Mouse (Mus musculus) lung, embryonic 14.5 days (tissue): ENCODE measurements at regions not wholly inside any gene's neighbourhood (a gene's known extent, or its start where the extent isn't known, plus 50 kb on each side); places are given as distances from the start of the nearest gene placed in this dataset.

ENCODE experiments used
- ATAC-seq: fragments of 200-750 bp; cut with Nextera tagmentation; 2 replicates; pipeline ENCODE4 v1.8.0; 2017; ENCODE audit warnings: mild to moderate bottlenecking, moderate TSS enrichment, moderate library complexity; ENCODE audit not compliant: insufficient read depth
- DNase-seq: peaks from one replicate; pipeline ENCODE4 v3.0.0-alpha.2; 2015
- H3K27ac ChIP-seq: fragments of 300-500 bp; sonication (generic); 2 replicates; pipeline ENCODE4 v1.5.1; 2014; ENCODE audit warnings: low read depth, mild to moderate bottlenecking, moderate library complexity
- H3K27me3 ChIP-seq: fragments of 300-500 bp; sonication (generic); 2 replicates; pipeline ENCODE4 v1.6.1; 2014; ENCODE audit warnings: low read length, control low read depth; ENCODE audit not compliant: insufficient read depth
- H3K36me3 ChIP-seq: fragments of 300-500 bp; sonication (generic); 2 replicates; pipeline ENCODE4 v1.6.1; 2014; ENCODE audit warnings: control low read depth; ENCODE audit not compliant: insufficient read depth
- H3K4me1 ChIP-seq: fragments of 300-500 bp; sonication (generic); 2 replicates; pipeline ENCODE4 v1.6.1; 2014; ENCODE audit warnings: antibody characterized with exemption, control low read depth; ENCODE audit not compliant: insufficient read depth
- H3K4me2 ChIP-seq: fragments of 300-500 bp; sonication (generic); 2 replicates; pipeline ENCODE4 v1.6.1; 2014; ENCODE audit warnings: mild to moderate bottlenecking
- H3K4me3 ChIP-seq: fragments of 300-500 bp; sonication (generic); 2 replicates; pipeline ENCODE4 v1.5.1; 2014; ENCODE audit warnings: low read depth, low read length
- H3K9ac ChIP-seq: fragments of 300-500 bp; sonication (generic); 2 replicates; pipeline ENCODE4 v1.6.1; 2014
- H3K9me3 ChIP-seq: fragments of 300-500 bp; sonication (generic); 2 replicates; pipeline ENCODE4 v1.6.1; 2016; ENCODE audit warnings: low read depth, low read length, control low read depth
- CTCF ChIP-seq: IDR thresholded peaks from 2 replicates; pipeline ENCODE4 v1.5.1; 2016; ENCODE audit warnings: antibody characterized with exemption, low read depth
- WGBS: fragments of 180-500 bp; shearing (Covaris S2); extraction: QIAGEN DNeasy Blood & Tissue Kit; methylation state at CpG from one replicate; pipeline ENCODE4 v1.1.7; 2014; 5-methylcytosine and 5-hydroxymethylcytosine counted together

DNA sequence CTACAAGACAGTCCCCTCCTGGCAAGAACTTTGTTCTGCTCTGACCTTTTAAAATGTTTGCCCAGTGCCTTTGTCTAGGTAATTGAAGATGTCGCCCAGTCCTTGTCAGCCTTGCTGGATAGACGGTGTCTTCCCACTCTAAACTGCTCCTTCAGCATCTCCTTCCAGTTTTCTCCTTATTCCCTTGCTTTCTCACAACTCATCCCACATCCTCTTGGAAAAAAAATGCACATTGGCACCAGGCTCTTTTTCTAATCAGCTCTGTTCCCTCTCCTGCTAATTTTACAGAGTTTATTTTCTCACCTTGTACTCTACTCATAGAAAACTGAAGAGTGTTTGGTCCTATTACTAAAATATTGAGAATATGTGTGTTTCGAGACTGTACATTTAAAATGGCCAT, 466.3 kb downstream of the Lmo4 start:
- DNase-seq (no peak), ATAC-seq (no peak)
- no peak for TF ChIP-seq CTCF

DNA sequence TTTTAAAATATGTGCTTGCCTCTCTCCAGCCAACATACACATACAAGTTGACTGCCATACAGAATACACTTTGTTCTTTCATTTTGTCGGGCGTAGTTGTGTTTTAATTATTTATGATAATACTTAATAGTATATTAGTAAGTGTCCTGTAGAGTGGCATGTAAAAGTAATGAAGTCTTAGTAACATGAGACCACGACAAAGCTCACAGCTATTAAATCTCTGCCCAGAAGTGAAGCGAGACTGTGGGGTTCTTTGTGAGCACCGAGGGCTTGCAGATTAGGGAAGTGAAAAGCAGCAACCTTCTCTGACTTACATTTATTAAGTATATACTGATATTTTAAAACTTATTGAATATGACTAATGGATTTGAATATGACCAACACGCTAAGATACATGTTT, 467.2 kb downstream of the Lmo4 start:
- no peaks in the 10 kb centered on the region for H3K27me3 ChIP-seq
- H3K4me1 ChIP-seq, result no peaks in the 10 kb centered on the region
- no peak overlapping the region for H3K27ac ChIP-seq
- no peak for DNase-seq
- no peak overlapping the region for H3K9ac ChIP-seq
- H3K9me3 ChIP-seq, result no peaks in the 10 kb centered on the region
- H3K4me3 ChIP-seq, result no peak overlapping the region
- no peaks in the 10 kb centered on the region for H3K36me3 ChIP-seq
- no peak for TF ChIP-seq CTCF
- no peak overlapping the region for H3K4me2 ChIP-seq
- no peak for ATAC-seq
- WGBS, result 51% methylated on average over 6 of the region's 6 CpGs

More for the DNA sequence above, 466.3 kb downstream of the Lmo4 start:
- Histone ChIP-seq H3K27ac (no peak overlapping the region), H3K9ac (no peak overlapping the region), H3K27me3 (no peaks in the 10 kb centered on the region), H3K4me3 (no peak overlapping the region), H3K4me2 (no peak overlapping the region), H3K4me1 (no peaks in the 10 kb centered on the region), H3K36me3 (no peaks in the 10 kb centered on the region), H3K9me3 (no peaks in the 10 kb centered on the region)
- WGBS, result 67% methylated on average over 3 of the region's 3 CpGs

DNA sequence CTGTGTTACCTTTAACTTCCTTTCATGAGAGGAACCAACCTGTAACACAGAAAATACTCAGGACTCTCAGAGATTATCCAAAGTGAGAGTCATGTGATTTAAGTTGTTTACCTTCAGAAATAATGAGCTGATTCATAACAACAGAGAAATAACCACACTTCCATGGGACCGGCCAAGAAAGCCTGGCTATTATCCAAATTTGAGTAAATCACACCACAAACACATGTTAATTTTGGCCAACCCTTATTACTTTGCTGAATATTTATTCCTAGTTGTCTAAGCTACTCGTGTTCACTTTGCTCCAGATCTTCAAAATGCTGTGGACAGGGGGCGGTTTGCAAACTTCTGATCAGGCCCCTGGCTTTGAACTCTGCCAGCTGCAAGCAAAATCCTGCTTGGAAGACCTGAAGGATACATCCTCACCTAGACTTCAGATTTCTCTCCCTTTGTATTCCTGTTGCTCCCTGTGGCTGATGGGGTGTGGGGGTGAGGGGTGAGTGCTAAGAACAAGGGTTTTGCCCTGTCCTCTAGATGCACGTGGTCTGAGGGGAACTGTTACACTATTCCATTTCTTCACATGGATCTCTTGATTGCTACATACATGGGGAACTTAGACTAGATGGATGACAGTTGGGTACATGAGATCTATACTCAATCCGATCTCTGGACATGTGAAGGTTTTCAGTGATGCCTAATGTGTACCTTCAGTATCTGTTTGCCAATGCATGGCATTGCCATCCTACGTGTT, 468.2 kb downstream of the Lmo4 start:
- 67% methylated on average over 6 of the region's 6 CpGs for WGBS
- Histone ChIP-seq H3K27ac (no peak overlapping the region), H3K4me2 (no peak overlapping the region), H3K4me3 (no peak overlapping the region), H3K36me3 (no peaks in the 10 kb centered on the region), H3K27me3 (no peaks in the 10 kb centered on the region), H3K9me3 (no peaks in the 10 kb centered on the region), H3K4me1 (no peaks in the 10 kb centered on the region), H3K9ac (no peak overlapping the region)
- peak; percentile 39 for DNase-seq
- no peak; the same call in 1 of the 2 replicates for ATAC-seq
- TF ChIP-seq CTCF, result no peak

DNA sequence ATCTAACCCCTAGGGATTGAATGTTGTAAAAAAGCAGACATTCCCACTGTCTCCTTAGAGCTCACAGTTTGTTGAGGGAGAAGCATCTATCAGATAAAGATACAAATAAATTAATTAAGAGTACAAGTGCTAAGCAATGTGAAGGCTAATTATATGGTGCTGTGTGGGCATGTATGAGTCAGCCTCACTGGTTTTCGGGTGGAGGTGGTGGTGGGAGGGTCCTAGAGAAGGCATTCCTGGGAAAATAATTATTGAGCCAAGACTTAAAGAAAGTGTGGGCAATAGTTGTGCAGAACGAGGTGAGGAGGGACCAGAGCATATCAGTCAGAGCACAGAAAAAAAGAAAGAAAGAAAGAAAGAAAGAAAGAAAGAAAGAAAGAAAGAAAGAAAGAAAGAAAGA, 470.2 kb downstream of the Lmo4 start:
- ATAC-seq (no peak), DNase-seq (no peak)
- TF ChIP-seq CTCF, result no peak
- Histone ChIP-seq H3K27me3 (no peaks in the 10 kb centered on the region), H3K4me1 (no peaks in the 10 kb centered on the region), H3K27ac (no peak overlapping the region), H3K9me3 (no peaks in the 10 kb centered on the region), H3K4me2 (no peak overlapping the region), H3K36me3 (no peaks in the 10 kb centered on the region), H3K9ac (no peak overlapping the region), H3K4me3 (no peak overlapping the region)
- 74% methylated on average over 2 of the region's 2 CpGs for WGBS

DNA sequence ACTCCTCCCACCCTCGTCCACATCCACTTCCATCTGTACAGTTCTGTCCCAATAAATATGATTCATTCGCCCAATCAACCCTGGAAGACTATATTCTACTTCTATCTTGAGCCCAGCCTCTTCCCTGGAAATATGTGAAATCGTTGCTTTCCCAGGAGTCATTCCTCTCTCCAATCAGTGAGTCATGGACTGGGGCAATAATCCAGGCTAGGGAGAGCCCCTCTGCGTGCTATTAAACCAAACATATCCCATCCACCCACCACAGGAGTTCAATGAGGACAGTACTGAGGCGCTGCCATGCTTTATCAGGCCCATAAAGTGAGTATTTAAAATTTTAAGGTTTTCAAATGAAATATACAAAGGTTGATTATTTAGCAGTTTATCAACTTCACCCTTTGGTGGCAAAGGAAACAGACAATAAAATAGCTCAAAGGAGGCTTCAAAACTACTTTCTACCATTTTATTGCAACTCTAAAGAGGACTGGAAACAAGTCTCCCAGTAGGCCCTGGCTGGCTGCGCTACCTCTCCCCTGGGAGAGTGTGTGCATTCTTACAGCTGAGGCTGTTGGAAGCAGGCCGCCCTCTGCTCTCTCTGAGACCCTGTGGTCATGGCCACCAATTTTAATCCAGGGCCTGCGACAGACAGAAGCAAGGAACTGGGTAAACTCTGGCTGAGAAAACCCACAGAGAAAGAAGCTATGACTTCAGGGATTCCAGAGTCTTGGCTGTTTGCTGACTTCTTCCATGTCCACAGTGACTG, 471.9 kb downstream of the Lmo4 start:
- Histone ChIP-seq H3K4me3 (no peak overlapping the region), H3K4me2 (no peak overlapping the region), H3K4me1 (no peaks in the 10 kb centered on the region), H3K9ac (no peak overlapping the region), H3K9me3 (no peaks in the 10 kb centered on the region), H3K27ac (no peak overlapping the region), H3K36me3 (no peaks in the 10 kb centered on the region), H3K27me3 (no peaks in the 10 kb centered on the region)
- ATAC-seq (no peak), DNase-seq (no peak)
- no peak for TF ChIP-seq CTCF
- WGBS, result 78% methylated on average over 8 of the region's 8 CpGs

DNA sequence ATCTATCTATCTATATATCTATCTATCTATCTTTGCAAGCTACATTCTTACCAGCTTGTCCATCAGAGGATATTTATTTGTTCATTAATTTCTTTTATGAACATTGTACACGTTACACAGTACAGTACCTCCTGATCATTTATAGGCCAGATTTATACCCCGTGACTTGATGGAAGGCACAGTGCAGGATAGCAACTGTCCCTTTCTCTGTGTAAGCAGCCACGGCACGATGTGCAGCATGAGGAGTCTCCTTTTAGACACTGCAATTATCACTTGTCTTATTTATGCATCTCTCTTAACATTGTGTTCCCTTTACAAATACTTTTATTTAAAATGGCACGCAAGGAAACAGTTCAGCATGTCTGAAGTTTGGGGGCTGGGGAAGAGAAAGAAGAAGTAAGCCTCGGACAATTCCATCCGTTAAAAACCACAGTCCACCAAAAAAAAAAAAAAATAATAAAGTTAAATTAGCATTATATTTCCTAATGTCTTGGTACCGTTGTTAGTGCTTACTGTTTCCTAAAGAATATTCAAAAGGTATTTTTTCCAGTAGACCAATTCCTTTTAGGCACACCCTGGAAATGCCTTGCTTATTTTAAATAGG, 475.4 kb downstream of the Lmo4 start:
- Histone ChIP-seq H3K9ac (no peak overlapping the region), H3K27me3 (no peaks in the 10 kb centered on the region), H3K36me3 (no peaks in the 10 kb centered on the region), H3K4me1 (no peaks in the 10 kb centered on the region), H3K9me3 (no peaks in the 10 kb centered on the region), H3K27ac (no peak overlapping the region), H3K4me3 (no peak overlapping the region), H3K4me2 (no peak overlapping the region)
- no peak for DNase-seq
- no peak for ATAC-seq
- WGBS, result 55% methylated on average over 8 of the region's 8 CpGs
- TF ChIP-seq CTCF, result no peak

DNA sequence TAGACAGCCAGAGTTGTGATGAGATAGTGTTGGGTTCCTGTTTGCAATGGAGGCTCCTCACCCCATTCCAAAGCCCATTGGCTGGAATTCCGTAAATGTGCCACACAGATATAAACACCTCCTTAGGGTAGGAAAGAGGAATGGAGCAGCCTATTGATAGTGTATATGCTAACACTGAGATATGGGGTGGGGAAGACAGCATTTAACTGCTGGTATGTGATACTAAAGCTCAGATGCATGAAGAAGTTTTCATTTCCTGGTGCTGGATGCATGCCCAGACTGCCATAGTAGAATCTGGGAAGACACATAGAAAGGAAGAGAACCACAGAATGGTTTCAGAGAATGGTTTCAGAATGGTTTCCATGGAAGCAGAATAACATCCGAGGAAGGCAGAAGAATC, 482.4 kb downstream of the Lmo4 start:
- no peaks in the 10 kb centered on the region for H3K27me3 ChIP-seq
- H3K27ac ChIP-seq, result no peak overlapping the region
- no peaks in the 10 kb centered on the region for H3K9me3 ChIP-seq
- TF ChIP-seq CTCF, result no peak
- H3K36me3 ChIP-seq, result no peaks in the 10 kb centered on the region
- DNase-seq, result peak; percentile 82
- H3K4me1 ChIP-seq, result no peaks in the 10 kb centered on the region
- H3K4me3 ChIP-seq, result no peak overlapping the region
- H3K9ac ChIP-seq, result no peak overlapping the region
- H3K4me2 ChIP-seq, result no peak overlapping the region
- 39% methylated on average over 2 of the region's 2 CpGs for WGBS
- ATAC-seq, result peak; percentile 97
